Mouse (Mus musculus): ENCODE measurements at regions not wholly inside any gene's neighbourhood (a gene's known extent, or its start where the extent isn't known, plus 50 kb on each side); places are given as distances from the start of the nearest gene placed in this dataset.

- Histone ChIP-seq H3K36me3 (no peaks in the 10 kb centered on the region), H3K9ac (no peak overlapping the region), H3K27ac (no peak overlapping the region), H3K4me2 (no peak overlapping the region), H3K27me3 (no peaks in the 10 kb centered on the region), H3K4me1 (peaks cover 6% of the 10 kb centered on the region; the same call in 1 of the 2 replicates), H3K9me3 (replicated peaks) (no peaks in the 10 kb centered on the region), H3K4me3 (replicated peaks) (no peak overlapping the region)
- no peak for ATAC-seq (replicated peaks; ENCODE audit: low FRiP score)
- WGBS, result 29% methylated on average over 4 of the region's 4 CpGs
Measured at GRCm38 (mm10) chr15:56818158-56818690, 659.2 kb downstream of the Slc22a22 start.

GRCm38 (mm10) chr15:56817204-56818157 lies 659.9 kb downstream of the Slc22a22 start:
- Histone ChIP-seq H3K4me1 (peaks cover 6% of the 10 kb centered on the region; the same call in 1 of the 2 replicates), H3K27me3 (no peaks in the 10 kb centered on the region), H3K36me3 (no peaks in the 10 kb centered on the region), H3K4me3 (replicated peaks) (no peak overlapping the region), H3K27ac (no peak overlapping the region), H3K9me3 (replicated peaks) (no peaks in the 10 kb centered on the region), H3K9ac (no peak overlapping the region), H3K4me2 (no peak overlapping the region)
- 65% methylated on average over 5 of the region's 5 CpGs for WGBS
- ATAC-seq (replicated peaks; ENCODE audit: low FRiP score), result no peak

GRCm38 (mm10) chr15:56813876-56814275 lies 663.5 kb downstream of the Slc22a22 start:
- no peak overlapping the region for H3K4me3 ChIP-seq (replicated peaks)
- H3K9ac ChIP-seq, result no peak overlapping the region
- peaks cover 10% of the 10 kb centered on the region for H3K4me1 ChIP-seq
- WGBS, result 25% methylated on average over 5 of the region's 5 CpGs
- ATAC-seq (replicated peaks; ENCODE audit: low FRiP score), result no peak
- no peaks in the 10 kb centered on the region for H3K9me3 ChIP-seq (replicated peaks)
- H3K27me3 ChIP-seq, result no peaks in the 10 kb centered on the region
- no peak overlapping the region for H3K4me2 ChIP-seq
- no peak overlapping the region for H3K27ac ChIP-seq
- no peaks in the 10 kb centered on the region for H3K36me3 ChIP-seq

GRCm38 (mm10) chr15:56810151-56810550 lies 667.3 kb downstream of the Slc22a22 start:
- Histone ChIP-seq H3K9ac (no peak overlapping the region), H3K4me2 (peak overlapping the region; percentile 41), H3K4me3 (replicated peaks) (0 out of 2 replicates have a peak overlapping the region, but pooled peaks have one; percentile 8), H3K4me1 (peaks cover 6% of the 10 kb centered on the region; the same call in 1 of the 2 replicates), H3K27ac (no peak overlapping the region), H3K27me3 (no peaks in the 10 kb centered on the region), H3K9me3 (replicated peaks) (no peaks in the 10 kb centered on the region), H3K36me3 (no peaks in the 10 kb centered on the region)
- WGBS, result 45% methylated on average over 13 of the region's 13 CpGs
- ATAC-seq (replicated peaks; ENCODE audit: low FRiP score), result no peak

GRCm38 (mm10) chr15:56807611-56808010 lies 669.8 kb downstream of the Slc22a22 start:
- Histone ChIP-seq H3K4me1 (peaks cover 3% of the 10 kb centered on the region; the same call in 1 of the 2 replicates), H3K36me3 (no peaks in the 10 kb centered on the region), H3K27ac (no peak overlapping the region), H3K9me3 (replicated peaks) (no peaks in the 10 kb centered on the region), H3K9ac (no peak overlapping the region), H3K27me3 (no peaks in the 10 kb centered on the region), H3K4me3 (replicated peaks) (no peak overlapping the region), H3K4me2 (no peak overlapping the region)
- ATAC-seq (replicated peaks; ENCODE audit: low FRiP score), result no peak
- WGBS, result 48% methylated on average over 5 of the region's 5 CpGs

GRCm38 (mm10) chr15:56801933-56802332 lies 675.5 kb downstream of the Slc22a22 start:
- Histone ChIP-seq H3K4me3 (replicated peaks) (no peak overlapping the region), H3K4me2 (no peak overlapping the region)
- no peak for ATAC-seq (replicated peaks; ENCODE audit: low FRiP score)

GRCm38 (mm10) chr15:56775431-56775830 lies 702.0 kb downstream of the Slc22a22 start:
- H3K27me3 ChIP-seq, result no peaks in the 10 kb centered on the region
- H3K36me3 ChIP-seq, result no peaks in the 10 kb centered on the region
- no peak overlapping the region for H3K4me3 ChIP-seq (replicated peaks)
- H3K9ac ChIP-seq, result no peak overlapping the region
- H3K4me2 ChIP-seq, result no peak overlapping the region
- no peak for ATAC-seq (replicated peaks; ENCODE audit: low FRiP score)
- H3K9me3 ChIP-seq (replicated peaks), result no peaks in the 10 kb centered on the region
- no peaks in the 10 kb centered on the region for H3K4me1 ChIP-seq
- 65% methylated on average over 5 of the region's 5 CpGs for WGBS
- H3K27ac ChIP-seq, result no peak overlapping the region

More at GRCm38 (mm10) chr15:56801933-56802332, 675.5 kb downstream of the Slc22a22 start:
- Histone ChIP-seq H3K9ac (no peak overlapping the region), H3K4me1 (no peaks in the 10 kb centered on the region), H3K9me3 (replicated peaks) (no peaks in the 10 kb centered on the region), H3K27ac (no peak overlapping the region), H3K27me3 (no peaks in the 10 kb centered on the region), H3K36me3 (no peaks in the 10 kb centered on the region)
- 88% methylated on average over 2 of the region's 2 CpGs for WGBS

GRCm38 (mm10) chr15:56774648-56775393 lies 702.6 kb downstream of the Slc22a22 start:
- no peak for ATAC-seq (replicated peaks; ENCODE audit: low FRiP score)
- H3K9me3 ChIP-seq (replicated peaks), result no peaks in the 10 kb centered on the region
- H3K4me2 ChIP-seq, result no peak overlapping the region
- no peaks in the 10 kb centered on the region for H3K27me3 ChIP-seq
- H3K9ac ChIP-seq, result no peak overlapping the region
- H3K4me1 ChIP-seq, result no peaks in the 10 kb centered on the region
- H3K36me3 ChIP-seq, result no peaks in the 10 kb centered on the region
- H3K27ac ChIP-seq, result no peak overlapping the region
- no peak overlapping the region for H3K4me3 ChIP-seq (replicated peaks)
- 22% methylated on average over 9 of the region's 9 CpGs for WGBS

GRCm38 (mm10) chr15:56766356-56766755 lies 711.1 kb downstream of the Slc22a22 start:
- Histone ChIP-seq H3K9me3 (replicated peaks) (no peaks in the 10 kb centered on the region), H3K4me1 (peaks cover 19% of the 10 kb centered on the region), H3K4me2 (peak overlapping the region; percentile 27; the same call in 1 of the 2 replicates), H3K27ac (no peak overlapping the region), H3K36me3 (no peaks in the 10 kb centered on the region), H3K27me3 (no peaks in the 10 kb centered on the region), H3K4me3 (replicated peaks) (no peak overlapping the region), H3K9ac (no peak overlapping the region)
- peak; percentile 93 for ATAC-seq (replicated peaks; ENCODE audit: low FRiP score)
- WGBS, result 15% methylated on average over 6 of the region's 6 CpGs

GRCm38 (mm10) chr15:56764957-56765482 lies 712.4 kb downstream of the Slc22a22 start:
- no peaks in the 10 kb centered on the region for H3K9me3 ChIP-seq (replicated peaks)
- H3K27ac ChIP-seq, result 0 out of 2 replicates have a peak overlapping the region, but pooled peaks have one; percentile 18
- peak overlapping the region; percentile 31; the same call in 1 of the 2 replicates for H3K4me2 ChIP-seq
- H3K27me3 ChIP-seq, result no peaks in the 10 kb centered on the region
- H3K4me1 ChIP-seq, result peaks cover 19% of the 10 kb centered on the region
- H3K36me3 ChIP-seq, result no peaks in the 10 kb centered on the region
- no peak overlapping the region for H3K9ac ChIP-seq
- 14% methylated on average over 9 of the region's 9 CpGs for WGBS
- no peak overlapping the region for H3K4me3 ChIP-seq (replicated peaks)
- ATAC-seq (replicated peaks; ENCODE audit: low FRiP score), result peak; percentile 57

- H3K27ac ChIP-seq, result no peak overlapping the region
- H3K4me2 ChIP-seq, result no peak overlapping the region
- H3K9me3 ChIP-seq (replicated peaks), result no peaks in the 10 kb centered on the region
- no peaks in the 10 kb centered on the region for H3K27me3 ChIP-seq
- no peaks in the 10 kb centered on the region for H3K36me3 ChIP-seq
- 35% methylated on average over 5 of the region's 5 CpGs for WGBS
- H3K9ac ChIP-seq, result no peak overlapping the region
- peaks cover 19% of the 10 kb centered on the region for H3K4me1 ChIP-seq
- ATAC-seq (replicated peaks; ENCODE audit: low FRiP score), result no peak
- H3K4me3 ChIP-seq (replicated peaks), result no peak overlapping the region
Measured at GRCm38 (mm10) chr15:56764019-56764418, 713.4 kb downstream of the Slc22a22 start.

Data from kidney, embryonic 15.5 days (tissue).